In genomic region chr8:89279142-89279541, GRCm38 (mm10) we compare ENCODE assay signal across 24 mouse cellular contexts.
A peak's percentile ranks its signal among the peaks of the same experiment; 100 is the strongest.
DNase-seq lines count a peak whose midpoint lies in the region; ATAC-seq and TF ChIP-seq lines count a peak whose summit lies in the region.
"Had no signal": no experiment of that assay in that cellular context is flagged by ENCODE, and none has a peak within 500 bp of the region (broad histone marks: within the 10 kb centered on the region; RNA-seq: fewer than 3 reads in every experiment).

No protein-coding gene starts in this region.

- H3K79me2 ChIP-seq in liver, adult 2 months (ENCODE audit: control insufficient read depth, insufficient read depth, low read length), result no peaks in the 10 kb centered on the region

- H3K9me3 ChIP-seq in liver, embryonic 11.5 days (ENCODE audit: control insufficient read depth, low read length), result no peaks in the 10 kb centered on the region
- H3K9me3 ChIP-seq in liver, postnatal 0 days (ENCODE audit: low read length), result no peaks in the 10 kb centered on the region
- no peaks in the 10 kb centered on the region for H3K9me3 ChIP-seq in liver, embryonic 12.5 days (replicated peaks)
- H3K9me3 ChIP-seq: embryonic facial prominence, embryonic 10.5 days; embryonic facial prominence, embryonic 12.5 days; forebrain, embryonic 13.5 days; forebrain, embryonic 15.5 days had no signal

- H3K36me3 ChIP-seq in liver, adult 2 months (ENCODE audit: control insufficient read depth, insufficient read depth, low read length), result no peaks in the 10 kb centered on the region
- no peaks in the 10 kb centered on the region for H3K36me3 ChIP-seq in liver, embryonic 11.5 days (ENCODE audit: control insufficient read depth, insufficient read depth, low read length)
- no peaks in the 10 kb centered on the region for H3K36me3 ChIP-seq in liver, postnatal 0 days (replicated peaks; ENCODE audit: insufficient read depth, low read length)
- H3K36me3 ChIP-seq in liver, embryonic 12.5 days, result no peaks in the 10 kb centered on the region
- H3K36me3 ChIP-seq: embryonic facial prominence, embryonic 10.5 days; embryonic facial prominence, embryonic 12.5 days; forebrain, embryonic 15.5 days; G1E had no signal

- no peak for TF ChIP-seq EP300 in liver, postnatal 0 days (IDR thresholded peaks at IDR 0.05; ENCODE audit: low read depth)

- DNase-seq in heart, adult 11 months, result peak; percentile 40
- no peak for DNase-seq in heart, adult 8-10 months (ENCODE audit: low spot score)
- DNase-seq in liver, adult 2 months (ENCODE audit: extremely low read depth, low read depth, low spot score), result peak; percentile 94
- DNase-seq in liver, embryonic 11.5 days (ENCODE audit: low spot score), result no peak
- no peak for DNase-seq in liver, postnatal 0 days
- DNase-seq: adrenal gland, adult 8-10 months; adrenal gland, postnatal 14 days; adrenal gland, postnatal 36 days; B cell, adult 2 months; cerebellum, adult 11-12 months; cerebellum, adult 2 months; cerebellum, adult 9-10 months; cerebellum, postnatal 10 days; cerebellum, postnatal 25 days had no signal

- TF ChIP-seq CTCF in liver, adult 2 months (IDR thresholded peaks at IDR 0.05; ENCODE audit: low read depth, low read length), result no peak
- no peak for TF ChIP-seq CTCF in liver, postnatal 0 days (IDR thresholded peaks at IDR 0.05; ENCODE audit: low read depth)

- H3K4me2 ChIP-seq in liver, embryonic 11.5 days, result no peak overlapping the region
- H3K4me2 ChIP-seq in liver, postnatal 0 days (ENCODE audit: low read depth, low read length), result no peak overlapping the region
- H3K4me2 ChIP-seq in liver, embryonic 12.5 days, result no peak overlapping the region
- H3K4me2 ChIP-seq: embryonic facial prominence, embryonic 12.5 days; forebrain, embryonic 13.5 days; forebrain, embryonic 15.5 days had no signal

- no peak overlapping the region for H3K9ac ChIP-seq in liver, adult 2 months (ENCODE audit: low read depth, low read length)
- no peak overlapping the region for H3K9ac ChIP-seq in liver, embryonic 11.5 days (ENCODE audit: low read depth, low read length)
- H3K9ac ChIP-seq in liver, postnatal 0 days (replicated peaks), result no peak overlapping the region
- H3K9ac ChIP-seq in liver, embryonic 12.5 days, result no peak overlapping the region
- H3K9ac ChIP-seq: embryonic facial prominence, embryonic 12.5 days; forebrain, embryonic 13.5 days; forebrain, embryonic 15.5 days had no signal

- no peak for TF ChIP-seq POLR2A in liver, adult 2 months (IDR thresholded peaks at IDR 0.05; ENCODE audit: extremely low read depth, insufficient read depth, low read length)

- WGBS in liver, adult 2 months, result 20% methylated on average over 6 of the region's 6 CpGs
- 70% methylated on average over 6 of the region's 6 CpGs for WGBS in liver, embryonic 11.5 days
- 63% methylated on average over 6 of the region's 6 CpGs for WGBS in liver, postnatal 0 days (ENCODE audit: insufficient replicate concordance)
- WGBS in liver, embryonic 12.5 days (ENCODE audit: insufficient replicate concordance), result 63% methylated on average over 6 of the region's 6 CpGs

- no peak for ATAC-seq in liver, embryonic 11.5 days (replicated peaks; ENCODE audit: low FRiP score)
- ATAC-seq in liver, postnatal 0 days, result peak; percentile 19
- ATAC-seq in liver, embryonic 12.5 days, result no peak
- ATAC-seq: activated CD4-positive, CD25-positive, alpha-beta regulatory T cell, adult 4 months; CD4-positive, CD25-positive, alpha-beta regulatory T cell, adult 4 months; forebrain, embryonic 13.5 days; forebrain, embryonic 15.5 days; Patski had no signal

- no peaks in the 10 kb centered on the region for H3K27me3 ChIP-seq in liver, adult 2 months (ENCODE audit: control insufficient read depth, insufficient read depth, low read length)
- H3K27me3 ChIP-seq in liver, embryonic 11.5 days (replicated peaks; ENCODE audit: control insufficient read depth, insufficient read depth, low read length), result 0 out of 2 replicates have a peak, but pooled peaks cover 4% of the 10 kb centered on the region
- H3K27me3 ChIP-seq in liver, postnatal 0 days (ENCODE audit: insufficient read depth, low read length), result no peaks in the 10 kb centered on the region
- H3K27me3 ChIP-seq in liver, embryonic 12.5 days (replicated peaks), result peaks cover 5% of the 10 kb centered on the region; the same call in 1 of the 2 replicates
- H3K27me3 ChIP-seq: CH12.LX; forebrain, embryonic 13.5 days; forebrain, embryonic 15.5 days; Patski had no signal

- H3K27ac ChIP-seq in liver, adult 2 months (replicated peaks; ENCODE audit: insufficient read depth, low read depth, low read length), result peak overlapping the region; percentile 50; the same call in 1 of the 2 replicates
- H3K27ac ChIP-seq in liver, embryonic 11.5 days (ENCODE audit: low read depth, low read length), result no peak overlapping the region
- peak overlapping the region; percentile 84 for H3K27ac ChIP-seq in liver, postnatal 0 days (ENCODE audit: low read depth)
- H3K27ac ChIP-seq in liver, embryonic 12.5 days, result no peak overlapping the region
- H3K27ac ChIP-seq: embryonic facial prominence, embryonic 10.5 days; embryonic facial prominence, embryonic 12.5 days; forebrain, embryonic 13.5 days; forebrain, embryonic 15.5 days had no signal

- H3K4me1 ChIP-seq in liver, adult 2 months (ENCODE audit: control insufficient read depth, insufficient read depth, low read length), result peaks cover 18% of the 10 kb centered on the region
- no peaks in the 10 kb centered on the region for H3K4me1 ChIP-seq in liver, embryonic 11.5 days (replicated peaks; ENCODE audit: control insufficient read depth, insufficient read depth, low read length)
- no peaks in the 10 kb centered on the region for H3K4me1 ChIP-seq in liver, postnatal 0 days (ENCODE audit: insufficient read depth)
- H3K4me1 ChIP-seq in liver, embryonic 12.5 days, result no peaks in the 10 kb centered on the region
- H3K4me1 ChIP-seq: embryonic facial prominence, embryonic 10.5 days; embryonic facial prominence, embryonic 12.5 days; forebrain, embryonic 15.5 days had no signal

- no peak overlapping the region for H3K4me3 ChIP-seq in liver, adult 2 months (ENCODE audit: insufficient read depth, low read depth, low read length)
- no peak overlapping the region for H3K4me3 ChIP-seq in liver, embryonic 11.5 days (ENCODE audit: low read depth, low read length)
- H3K4me3 ChIP-seq in liver, postnatal 0 days (ENCODE audit: low read depth, low read length), result no peak overlapping the region
- H3K4me3 ChIP-seq in liver, embryonic 12.5 days, result no peak overlapping the region
- H3K4me3 ChIP-seq: embryonic facial prominence, embryonic 10.5 days; embryonic facial prominence, embryonic 12.5 days; forebrain, embryonic 13.5 days; forebrain, embryonic 15.5 days had no signal

Comparison
In these comparisons a context has a peak if more than half of its experiments do, and no peak if none do; other contexts are left out.
1. DNase-seq: peak in heart, adult 11 months (single experiment) and liver, adult 2 months (single experiment); none in heart, adult 8-10 months (single experiment), liver, embryonic 11.5 days (single experiment) and liver, postnatal 0 days (single experiment).
2. H3K27ac ChIP-seq: peak in liver, adult 2 months (single experiment) and liver, postnatal 0 days (single experiment); none in liver, embryonic 11.5 days (single experiment) and liver, embryonic 12.5 days (single experiment).